In genomic region chr14:7888811-7889651, GRCm38 (mm10) we compare ENCODE assay signal across 8 mouse cellular contexts.
DNase-seq lines count a peak whose midpoint lies in the region; ATAC-seq and TF ChIP-seq lines count a peak whose summit lies in the region.

No protein-coding gene starts in this region.

- DNase-seq in hindbrain, embryonic 10.5 days (ENCODE audit: low spot score), result no peak
- DNase-seq in hindbrain, embryonic 11.5 days (ENCODE audit: low spot score), result no peak
- DNase-seq in adrenal gland, postnatal 25 days, result peak; percentile 31
- DNase-seq in kidney, postnatal 0 days (ENCODE audit: low spot score), result peak; percentile 86
- DNase-seq in right cerebral cortex, postnatal 10 days (ENCODE audit: low spot score in 2 of 2), result peak; percentile 75 to 79
- DNase-seq in spleen, adult 12 weeks (ENCODE audit: low spot score), result no peak

- no peak for ATAC-seq in hindbrain, embryonic 11.5 days (ENCODE audit: low FRiP score)
- ATAC-seq in forebrain, embryonic 12.5 days (ENCODE audit: low FRiP score), result peak; percentile 65
- no peak for ATAC-seq in kidney, postnatal 0 days (replicated peaks; ENCODE audit: low FRiP score, low read depth)
- peak; percentile 81 for ATAC-seq in limb, embryonic 15.5 days (ENCODE audit: insufficient number of reproducible peaks, low FRiP score, low TSS enrichment, low read depth)

- H3K27ac ChIP-seq in hindbrain, embryonic 10.5 days, result peak overlapping the region; percentile 64
- no peak overlapping the region for H3K27ac ChIP-seq in hindbrain, embryonic 11.5 days (ENCODE audit: low read depth, low read length)
- H3K27ac ChIP-seq in forebrain, embryonic 12.5 days, result peak overlapping the region; percentile 83
- peak overlapping the region; percentile 54 for H3K27ac ChIP-seq in kidney, postnatal 0 days
- peak overlapping the region; percentile 90 for H3K27ac ChIP-seq in limb, embryonic 15.5 days

- peaks cover 6% of the 10 kb centered on the region; the same call in 1 of the 2 replicates for H3K4me1 ChIP-seq in hindbrain, embryonic 10.5 days (replicated peaks)
- no peaks in the 10 kb centered on the region for H3K4me1 ChIP-seq in hindbrain, embryonic 11.5 days (replicated peaks; ENCODE audit: control insufficient read depth, insufficient read depth, low read length)
- H3K4me1 ChIP-seq in forebrain, embryonic 12.5 days, result peaks cover 27% of the 10 kb centered on the region
- H3K4me1 ChIP-seq in kidney, postnatal 0 days (replicated peaks; ENCODE audit: insufficient read depth, low read length), result no peaks in the 10 kb centered on the region
- H3K4me1 ChIP-seq in limb, embryonic 15.5 days, result peaks cover 38% of the 10 kb centered on the region

- WGBS in hindbrain, embryonic 10.5 days, result 78% methylated on average over 11 of the region's 11 CpGs
- WGBS in hindbrain, embryonic 11.5 days, result 71% methylated on average over 11 of the region's 11 CpGs
- WGBS in forebrain, embryonic 12.5 days, result 38% methylated on average over 11 of the region's 11 CpGs
- WGBS in kidney, postnatal 0 days, result 55% methylated on average over 11 of the region's 11 CpGs
- WGBS in limb, embryonic 15.5 days, result 27% methylated on average over 11 of the region's 11 CpGs

- no peaks in the 10 kb centered on the region for H3K9me3 ChIP-seq in hindbrain, embryonic 10.5 days
- no peaks in the 10 kb centered on the region for H3K9me3 ChIP-seq in hindbrain, embryonic 11.5 days (ENCODE audit: control insufficient read depth, low read length)
- no peaks in the 10 kb centered on the region for H3K9me3 ChIP-seq in forebrain, embryonic 12.5 days
- no peaks in the 10 kb centered on the region for H3K9me3 ChIP-seq in kidney, postnatal 0 days (replicated peaks; ENCODE audit: low read length)
- H3K9me3 ChIP-seq in limb, embryonic 15.5 days, result no peaks in the 10 kb centered on the region

- no peak overlapping the region for H3K9ac ChIP-seq in hindbrain, embryonic 11.5 days (ENCODE audit: low read depth, low read length)
- H3K9ac ChIP-seq in forebrain, embryonic 12.5 days, result no peak overlapping the region
- H3K9ac ChIP-seq in kidney, postnatal 0 days (ENCODE audit: low read depth, low read length), result peak overlapping the region; percentile 27; the same call in 1 of the 2 replicates
- H3K9ac ChIP-seq in limb, embryonic 15.5 days, result no peak overlapping the region; the same call in 1 of the 2 replicates

- no peak overlapping the region for H3K4me2 ChIP-seq in hindbrain, embryonic 11.5 days (replicated peaks; ENCODE audit: low read depth, low read length)
- peak overlapping the region; percentile 10; the same call in 1 of the 2 replicates for H3K4me2 ChIP-seq in forebrain, embryonic 12.5 days
- peak overlapping the region; percentile 18; the same call in 1 of the 2 replicates for H3K4me2 ChIP-seq in kidney, postnatal 0 days (ENCODE audit: low read length)
- H3K4me2 ChIP-seq in limb, embryonic 15.5 days, result peak overlapping the region; percentile 22

- TF ChIP-seq CTCF in kidney, postnatal 0 days (IDR thresholded peaks at IDR 0.05; ENCODE audit: low read depth), result no peak

- H3K4me3 ChIP-seq in hindbrain, embryonic 10.5 days, result no peak overlapping the region
- H3K4me3 ChIP-seq in hindbrain, embryonic 11.5 days (ENCODE audit: low read depth, low read length), result no peak overlapping the region
- H3K4me3 ChIP-seq in forebrain, embryonic 12.5 days (replicated peaks), result no peak overlapping the region
- H3K4me3 ChIP-seq in kidney, postnatal 0 days (replicated peaks; ENCODE audit: low read depth, low read length), result no peak overlapping the region
- H3K4me3 ChIP-seq in limb, embryonic 15.5 days, result no peak overlapping the region

- peaks cover 83% of the 10 kb centered on the region for H3K36me3 ChIP-seq in hindbrain, embryonic 10.5 days
- no peaks in the 10 kb centered on the region for H3K36me3 ChIP-seq in hindbrain, embryonic 11.5 days (ENCODE audit: control insufficient read depth, insufficient read depth, low read length)
- peaks cover 62% of the 10 kb centered on the region for H3K36me3 ChIP-seq in forebrain, embryonic 12.5 days (replicated peaks)
- peaks cover 66% of the 10 kb centered on the region for H3K36me3 ChIP-seq in kidney, postnatal 0 days (ENCODE audit: insufficient read depth, low read length)
- peaks cover 58% of the 10 kb centered on the region for H3K36me3 ChIP-seq in limb, embryonic 15.5 days

- no peaks in the 10 kb centered on the region for H3K27me3 ChIP-seq in hindbrain, embryonic 10.5 days (ENCODE audit: insufficient read depth, poor library complexity, severe bottlenecking)
- no peaks in the 10 kb centered on the region for H3K27me3 ChIP-seq in hindbrain, embryonic 11.5 days (ENCODE audit: control insufficient read depth, insufficient read depth, low read length)
- H3K27me3 ChIP-seq in forebrain, embryonic 12.5 days, result no peaks in the 10 kb centered on the region
- no peaks in the 10 kb centered on the region for H3K27me3 ChIP-seq in kidney, postnatal 0 days (ENCODE audit: insufficient read depth, low read length)
- no peaks in the 10 kb centered on the region for H3K27me3 ChIP-seq in limb, embryonic 15.5 days

Comparison
In these comparisons a context has a peak if more than half of its experiments do, and no peak if none do; other contexts are left out.
1. DNase-seq: peak in adrenal gland, postnatal 25 days (single experiment), kidney, postnatal 0 days (single experiment) and right cerebral cortex, postnatal 10 days (2 of 2); none in hindbrain, embryonic 10.5 days (single experiment), hindbrain, embryonic 11.5 days (single experiment) and spleen, adult 12 weeks (single experiment).
2. ATAC-seq: peak in forebrain, embryonic 12.5 days (single experiment) and limb, embryonic 15.5 days (single experiment); none in hindbrain, embryonic 11.5 days (single experiment) and kidney, postnatal 0 days (single experiment).